Mouse (Mus musculus) CD4-positive, CD25-positive, alpha-beta regulatory T cell, adult 4 months (primary cell): ENCODE measurements around the gene Cln5. TPM values are rescaled to one million over a fixed set of nuclear protein-coding genes. Genes with fewer than 3 reads are reported as not detected.

Experiments used
- ATAC-seq: one replicate; pipeline ENCODE4 v1.8.0; 2017
- polyA plus RNA-seq, 2 experiments: library from polyadenylated mRNA; unstranded; fragments of 100-300 nt; shearing (Covaris generic); gene quantifications; one replicate each; pipeline ENCODE4 v1.2.1; 2017

Cln5 gene
- 10 to 100 TPM; 16.4 to 19.2 TPM for polyA plus RNA-seq

- peak; percentile 89 for ATAC-seq
Measured at GRCm38 (mm10) chr14:103069864-103070611, at the start of gene Cln5. Gene Cln5 (plus strand): TSS chr14:103070216.

- ATAC-seq = no peak
Measured at GRCm38 (mm10) chr14:103029203-103029602, 40.8 kb upstream of the Cln5 start.

- ATAC-seq = peak; percentile 92
Measured at GRCm38 (mm10) chr14:103033271-103033823, 36.7 kb upstream of the Cln5 start.

- no peak for ATAC-seq
Measured at GRCm38 (mm10) chr14:103034076-103034475, 35.9 kb upstream of the Cln5 start.

GRCm38 (mm10) chr14:103037016-103037415, 33.0 kb upstream of the Cln5 start:
- ATAC-seq = no peak

- no peak for ATAC-seq
Measured at GRCm38 (mm10) chr14:103046677-103047076, 23.3 kb upstream of the Cln5 start, which contains the start of gene Acod1. Gene Acod1 (plus strand): TSS chr14:103046977.

GRCm38 (mm10) chr14:103048292-103049086, 21.5 kb upstream of the Cln5 start:
- peak; percentile 67 for ATAC-seq

- ATAC-seq = peak; percentile 96
Measured at GRCm38 (mm10) chr14:103051159-103051769, 18.8 kb upstream of the Cln5 start.

- no peak for ATAC-seq
Measured at GRCm38 (mm10) chr14:103054731-103055130, 15.3 kb upstream of the Cln5 start.

- no peak for ATAC-seq
Measured at GRCm38 (mm10) chr14:103056601-103057000, 13.4 kb upstream of the Cln5 start.

- no peak for ATAC-seq
Measured at GRCm38 (mm10) chr14:103058998-103059397, 11.0 kb upstream of the Cln5 start.

- ATAC-seq = no peak
Measured at GRCm38 (mm10) chr14:103059495-103059894, 10.5 kb upstream of the Cln5 start.

GRCm38 (mm10) chr14:103065294-103066167, 4.5 kb upstream of the Cln5 start:
- peak; percentile 30 for ATAC-seq

GRCm38 (mm10) chr14:103069465-103069863, 552 bp upstream of the Cln5 start:
- ATAC-seq = peak; percentile 8

GRCm38 (mm10) chr14:103070790-103071189, 774 bp downstream of the Cln5 start:
- no peak for ATAC-seq

GRCm38 (mm10) chr14:103071471-103071870, 1.5 kb downstream of the Cln5 start:
- ATAC-seq = no peak

GRCm38 (mm10) chr14:103072731-103073130, 2.7 kb downstream of the Cln5 start:
- ATAC-seq = no peak

GRCm38 (mm10) chr14:103073825-103074224, 3.8 kb downstream of the Cln5 start:
- ATAC-seq = no peak

GRCm38 (mm10) chr14:103075166-103075565, 5.2 kb downstream of the Cln5 start:
- no peak for ATAC-seq

GRCm38 (mm10) chr14:103077272-103078005, 7.4 kb downstream of the Cln5 start:
- ATAC-seq = peak; percentile 42
